Mouse (Mus musculus): ENCODE measurements around the gene 4931428F04Rik. TPM values are rescaled to one million over a fixed set of nuclear protein-coding genes. Genes with fewer than 3 reads are reported as not detected.

The 4931428F04Rik gene
- polyA plus RNA-seq, 1 experiment from 2014 or later, result 10.5 TPM

DNA sequence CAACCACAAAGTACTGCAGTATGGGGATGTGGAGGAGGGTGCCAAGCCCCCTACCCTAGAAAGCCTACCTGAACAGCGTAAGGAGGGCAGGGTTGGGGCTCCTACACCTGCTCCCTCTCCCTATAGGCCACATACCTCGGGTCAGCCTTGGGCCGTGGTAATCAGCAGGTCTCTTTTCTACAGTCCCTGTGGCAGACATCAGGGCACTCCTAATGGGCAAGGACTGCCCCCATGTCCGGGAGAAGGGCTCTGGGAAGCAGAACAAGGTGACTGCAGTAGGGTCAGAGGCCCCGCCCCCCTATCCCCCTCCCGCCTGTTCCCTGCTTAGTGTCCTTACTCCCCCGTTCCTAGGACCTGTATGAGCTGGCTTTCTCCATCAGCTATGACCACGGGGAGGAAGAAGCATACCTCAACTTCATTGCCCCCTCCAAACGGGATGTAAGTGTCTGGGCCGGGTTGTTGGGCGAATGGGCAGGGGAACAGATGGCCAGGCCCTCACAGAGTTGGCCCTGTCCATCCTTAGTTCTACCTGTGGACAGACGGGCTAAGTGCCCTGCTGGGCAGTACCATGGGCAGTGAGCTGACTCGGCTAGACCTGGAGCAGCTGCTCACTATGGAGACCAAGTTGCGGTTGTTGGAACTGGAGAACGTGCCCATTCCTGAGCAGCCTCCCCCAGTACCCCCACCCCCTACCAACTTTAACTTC, 19.6 kb upstream of the 4931428F04Rik start:
- no peak overlapping the region for H3K9ac ChIP-seq (replicated peaks; ENCODE audit: low read length)
- no peaks in the 10 kb centered on the region for H3K27me3 ChIP-seq (ENCODE audit: insufficient read depth, low read length)
- peaks cover 65% of the 10 kb centered on the region for H3K36me3 ChIP-seq (ENCODE audit: insufficient read depth, low read length)
- no peaks in the 10 kb centered on the region for H3K9me3 ChIP-seq (ENCODE audit: low read length)
- H3K4me3 ChIP-seq (ENCODE audit: low read length), result no peak overlapping the region
- no peak for ATAC-seq (ENCODE audit: low FRiP score, low TSS enrichment)
- WGBS, result 72% methylated on average over 15 of the region's 15 CpGs
- no peak overlapping the region for H3K4me2 ChIP-seq (replicated peaks; ENCODE audit: low read depth, low read length)
- no peak overlapping the region for H3K27ac ChIP-seq (ENCODE audit: low read length)
- peaks cover 23% of the 10 kb centered on the region for H3K4me1 ChIP-seq (ENCODE audit: insufficient read depth, low read length)

DNA sequence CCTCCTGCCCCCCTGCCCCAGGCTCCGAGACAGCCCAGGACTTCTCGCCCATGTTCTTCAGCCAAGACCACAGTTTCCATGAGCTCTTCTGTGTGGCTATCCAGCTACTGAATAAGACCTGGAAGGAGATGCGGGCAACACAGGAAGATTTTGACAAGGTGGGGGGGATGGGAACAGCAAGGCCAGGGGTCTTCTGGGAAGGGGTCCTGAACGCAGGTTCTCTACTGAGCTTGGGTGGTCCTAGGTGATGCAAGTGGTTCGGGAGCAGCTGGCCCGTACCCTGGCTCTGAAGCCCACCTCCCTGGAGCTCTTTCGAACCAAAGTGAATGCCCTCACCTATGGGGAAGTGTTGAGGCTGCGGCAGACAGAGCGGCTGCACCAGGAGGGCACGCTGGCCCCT, 18.8 kb upstream of the 4931428F04Rik start:
- WGBS, result 96% methylated on average over 10 of the region's 10 CpGs
- no peak overlapping the region for H3K27ac ChIP-seq (ENCODE audit: low read length)
- H3K36me3 ChIP-seq (ENCODE audit: insufficient read depth, low read length), result peaks cover 64% of the 10 kb centered on the region
- peaks cover 24% of the 10 kb centered on the region for H3K4me1 ChIP-seq (ENCODE audit: insufficient read depth, low read length)
- no peak for ATAC-seq (ENCODE audit: low FRiP score, low TSS enrichment)
- H3K9me3 ChIP-seq (ENCODE audit: low read length), result no peaks in the 10 kb centered on the region
- no peak overlapping the region for H3K4me2 ChIP-seq (replicated peaks; ENCODE audit: low read depth, low read length)
- H3K4me3 ChIP-seq (ENCODE audit: low read length), result no peak overlapping the region
- no peak overlapping the region for H3K9ac ChIP-seq (replicated peaks; ENCODE audit: low read length)
- H3K27me3 ChIP-seq (ENCODE audit: insufficient read depth, low read length), result no peaks in the 10 kb centered on the region

DNA sequence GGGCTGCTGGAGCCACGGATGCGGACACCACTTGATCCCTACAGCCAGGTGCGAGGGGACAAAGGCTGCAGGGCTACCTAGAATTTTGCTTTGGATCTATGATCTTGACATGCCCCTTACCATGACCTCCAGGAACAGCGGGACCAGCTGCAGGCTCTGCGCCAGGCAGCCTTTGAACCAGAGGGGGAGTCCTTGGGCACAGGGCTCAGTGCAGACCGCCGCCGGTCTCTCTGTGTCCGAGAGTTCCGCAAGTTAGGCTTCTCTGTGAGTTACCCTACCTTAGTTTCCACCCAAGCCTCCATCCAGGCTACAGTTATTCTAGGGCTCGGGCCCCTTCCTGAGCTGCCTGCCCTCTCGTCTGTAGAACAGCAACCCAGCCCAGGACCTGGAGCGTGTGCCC, 18.0 kb upstream of the 4931428F04Rik start:
- Histone ChIP-seq H3K36me3 (ENCODE audit: insufficient read depth, low read length) (peaks cover 62% of the 10 kb centered on the region), H3K4me2 (replicated peaks; ENCODE audit: low read depth, low read length) (no peak overlapping the region), H3K27me3 (ENCODE audit: insufficient read depth, low read length) (no peaks in the 10 kb centered on the region), H3K9ac (replicated peaks; ENCODE audit: low read length) (no peak overlapping the region), H3K4me1 (ENCODE audit: insufficient read depth, low read length) (peaks cover 24% of the 10 kb centered on the region), H3K27ac (ENCODE audit: low read length) (no peak overlapping the region), H3K9me3 (ENCODE audit: low read length) (no peaks in the 10 kb centered on the region), H3K4me3 (ENCODE audit: low read length) (no peak overlapping the region)
- WGBS, result 94% methylated on average over 13 of the region's 13 CpGs
- no peak for ATAC-seq (ENCODE audit: low FRiP score, low TSS enrichment)

DNA sequence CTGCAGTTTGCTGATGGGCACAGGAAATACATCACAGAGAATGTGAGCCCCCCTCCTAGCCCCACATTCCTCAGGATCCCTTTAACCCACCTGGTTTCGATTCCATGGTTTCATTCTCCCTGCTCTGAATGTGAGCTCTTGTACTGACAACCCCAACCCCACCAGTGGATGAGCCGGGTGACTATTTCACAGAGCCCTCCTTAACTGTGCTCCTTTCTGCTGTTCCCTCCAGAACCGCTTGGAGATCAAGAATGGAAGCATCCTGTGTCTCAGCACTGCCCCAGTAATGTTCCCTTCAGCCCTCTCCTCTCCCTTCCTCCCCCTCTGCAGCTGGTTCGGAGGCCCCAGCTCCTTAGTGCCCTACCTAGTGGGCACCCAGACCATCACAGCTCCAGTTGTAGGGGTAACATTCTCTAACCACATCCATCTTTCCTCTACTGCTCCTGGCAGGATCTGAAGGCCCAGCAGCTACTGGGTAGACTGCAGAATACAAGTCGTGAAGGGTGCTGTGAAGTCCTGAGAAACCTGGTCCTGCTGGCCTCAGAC, 16.6 kb upstream of the 4931428F04Rik start:
- H3K9ac ChIP-seq (replicated peaks; ENCODE audit: low read length), result peak overlapping the region; percentile 65
- 52% methylated on average over 5 of the region's 5 CpGs for WGBS
- ATAC-seq (ENCODE audit: low FRiP score, low TSS enrichment), result peak; percentile 28
- H3K4me2 ChIP-seq (replicated peaks; ENCODE audit: low read depth, low read length), result peak overlapping the region; percentile 63
- no peaks in the 10 kb centered on the region for H3K27me3 ChIP-seq (ENCODE audit: insufficient read depth, low read length)
- H3K4me3 ChIP-seq (ENCODE audit: low read length), result peak overlapping the region; percentile 44
- peaks cover 66% of the 10 kb centered on the region for H3K36me3 ChIP-seq (ENCODE audit: insufficient read depth, low read length)
- peaks cover 24% of the 10 kb centered on the region for H3K4me1 ChIP-seq (ENCODE audit: insufficient read depth, low read length)
- H3K9me3 ChIP-seq (ENCODE audit: low read length), result no peaks in the 10 kb centered on the region
- H3K27ac ChIP-seq (ENCODE audit: low read length), result peak overlapping the region; percentile 32; the same call in 1 of the 2 replicates

DNA sequence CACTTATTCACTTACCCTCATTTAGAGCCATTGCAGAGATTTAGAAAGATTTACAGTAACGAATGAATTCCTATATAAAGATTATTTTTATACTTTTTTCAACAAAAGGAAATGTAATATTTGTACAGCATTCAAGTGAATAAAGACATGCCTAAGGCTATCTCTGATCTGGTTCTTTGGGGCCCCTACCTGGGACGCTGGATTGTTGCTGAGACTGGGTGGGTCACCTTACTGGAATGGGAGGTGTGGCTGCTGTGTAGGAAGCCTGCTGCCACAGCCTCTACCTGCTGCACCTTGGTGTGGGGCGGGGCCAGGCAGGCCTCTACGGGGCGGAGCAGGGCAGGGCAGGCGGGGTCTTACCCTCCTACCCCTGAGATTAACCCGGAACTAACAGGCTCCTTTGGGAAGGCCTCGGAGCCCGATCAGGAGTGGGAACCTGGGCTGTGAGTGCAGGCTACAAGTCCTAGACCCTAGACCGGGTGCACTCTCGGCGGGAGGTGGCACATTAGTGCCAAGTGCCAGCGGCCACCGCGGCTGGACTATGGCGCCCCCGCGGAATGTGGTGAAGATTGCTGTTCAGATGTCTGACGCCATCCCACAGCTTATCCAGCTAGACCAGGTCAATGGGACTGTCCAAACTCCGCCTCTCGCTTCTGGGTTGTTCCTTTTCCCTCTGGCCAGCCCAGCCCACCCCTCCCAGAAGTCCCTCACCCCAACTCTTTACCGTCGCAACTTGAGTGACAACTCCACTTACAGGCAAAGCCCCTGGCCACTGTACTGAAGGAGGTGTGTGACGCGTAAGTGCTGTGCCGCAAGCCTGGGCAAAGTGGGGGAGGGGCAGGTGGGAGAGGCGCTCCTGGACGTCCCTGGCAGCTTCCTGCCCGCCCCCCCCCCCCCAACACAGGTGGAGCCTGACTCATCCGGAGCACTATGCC, 15.8 kb upstream of the 4931428F04Rik start, which contains the start of gene Elmo3:
Gene Elmo3, plus strand, starts transcription at position 391 of the 935 bp plus-strand sequence.
- Histone ChIP-seq H3K27ac (ENCODE audit: low read length) (peak within 1 kb of the TSS; percentile 82), H3K9me3 (ENCODE audit: low read length) (no peaks in the 10 kb centered on the region), H3K4me1 (ENCODE audit: insufficient read depth, low read length) (peaks cover 24% of the 10 kb centered on the region), H3K36me3 (ENCODE audit: insufficient read depth, low read length) (peaks cover 72% of the 10 kb centered on the region), H3K9ac (replicated peaks; ENCODE audit: low read length) (peak within 1 kb of the TSS; percentile 65), H3K4me2 (replicated peaks; ENCODE audit: low read depth, low read length) (peak within 1 kb of the TSS; percentile 63), H3K27me3 (ENCODE audit: insufficient read depth, low read length) (no peaks in the 10 kb centered on the region), H3K4me3 (ENCODE audit: low read length) (peak within 1 kb of the TSS; percentile 44)
- peak; percentile 94 for ATAC-seq (ENCODE audit: low FRiP score, low TSS enrichment)
- 4% methylated on average over 29 of the region's 30 CpGs for WGBS

DNA sequence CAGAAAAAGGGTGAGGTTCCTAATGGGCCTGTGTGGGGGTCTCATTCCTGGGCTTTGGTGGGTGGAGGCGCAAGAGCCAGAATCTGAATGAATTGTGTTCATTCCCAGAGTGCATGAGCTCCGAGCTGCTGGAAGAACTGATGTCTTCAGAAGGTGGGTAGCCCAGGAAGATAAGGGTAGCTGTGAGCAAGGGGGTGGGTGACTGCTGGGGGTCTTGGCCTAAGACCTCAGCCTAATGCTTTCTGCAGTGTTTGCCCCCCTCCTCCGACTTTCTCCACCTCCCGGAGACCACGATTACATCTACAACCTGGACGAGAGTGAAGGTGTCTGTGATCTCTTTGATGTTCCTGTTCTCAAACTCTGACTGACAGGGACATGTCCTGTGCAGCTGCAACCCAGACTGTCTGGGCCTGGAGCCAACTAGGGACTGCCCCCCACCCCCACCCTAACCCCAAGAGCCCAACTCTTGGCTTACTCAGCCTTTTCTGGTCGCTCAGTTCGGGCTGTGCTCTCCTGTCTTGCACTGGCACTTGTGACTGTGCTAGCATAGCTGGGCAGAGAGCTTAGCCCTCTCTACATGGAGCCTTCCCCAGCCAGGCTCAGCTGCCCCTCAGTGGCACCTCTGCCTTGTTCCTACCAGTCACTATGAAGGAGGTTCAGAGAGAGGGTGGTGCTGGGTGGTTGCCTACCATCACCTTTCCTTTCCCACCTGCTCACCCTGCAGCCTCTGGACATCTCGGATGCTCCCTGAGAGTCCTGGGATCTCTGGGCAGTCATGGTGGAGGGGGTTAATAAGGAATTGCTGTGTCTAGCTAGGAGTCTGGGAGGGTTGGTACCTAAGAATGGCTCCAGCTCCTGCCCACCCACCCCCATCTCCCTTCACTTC, 14.9 kb upstream of the 4931428F04Rik start:
- no peak for ATAC-seq (ENCODE audit: low FRiP score, low TSS enrichment)
- H3K9me3 ChIP-seq (ENCODE audit: low read length), result no peaks in the 10 kb centered on the region
- no peak overlapping the region for H3K4me2 ChIP-seq (replicated peaks; ENCODE audit: low read depth, low read length)
- no peaks in the 10 kb centered on the region for H3K27me3 ChIP-seq (ENCODE audit: insufficient read depth, low read length)
- H3K4me3 ChIP-seq (ENCODE audit: low read length), result no peak overlapping the region
- peaks cover 24% of the 10 kb centered on the region for H3K4me1 ChIP-seq (ENCODE audit: insufficient read depth, low read length)
- no peak overlapping the region for H3K9ac ChIP-seq (replicated peaks; ENCODE audit: low read length)
- peaks cover 77% of the 10 kb centered on the region for H3K36me3 ChIP-seq (ENCODE audit: insufficient read depth, low read length)
- 64% methylated on average over 9 of the region's 9 CpGs for WGBS
- H3K27ac ChIP-seq (ENCODE audit: low read length), result peak overlapping the region; percentile 55

DNA sequence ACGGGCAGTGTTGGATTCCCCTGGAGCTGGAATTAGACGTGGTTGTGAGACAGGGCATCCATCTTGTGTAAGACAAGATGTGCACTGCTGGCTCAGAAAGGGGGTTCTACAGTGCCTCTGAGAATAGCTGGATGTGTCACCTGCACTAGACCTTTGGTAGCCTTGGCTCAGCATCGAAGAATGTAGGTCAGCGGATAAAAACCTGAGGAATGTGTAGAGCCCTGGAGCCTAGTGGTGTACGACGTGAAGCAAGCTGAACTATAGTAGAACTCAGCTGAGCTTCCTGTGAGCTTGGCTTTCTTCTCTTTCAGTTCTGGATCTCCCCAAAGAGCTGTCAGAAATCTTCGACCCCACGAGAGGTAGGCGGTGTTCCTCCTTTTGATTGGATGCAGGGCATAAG, 14.2 kb upstream of the 4931428F04Rik start:
- Histone ChIP-seq H3K4me2 (replicated peaks; ENCODE audit: low read depth, low read length) (no peak overlapping the region), H3K9ac (replicated peaks; ENCODE audit: low read length) (no peak overlapping the region), H3K36me3 (ENCODE audit: insufficient read depth, low read length) (peaks cover 74% of the 10 kb centered on the region), H3K27me3 (ENCODE audit: insufficient read depth, low read length) (no peaks in the 10 kb centered on the region), H3K9me3 (ENCODE audit: low read length) (no peaks in the 10 kb centered on the region), H3K4me3 (ENCODE audit: low read length) (no peak overlapping the region), H3K27ac (ENCODE audit: low read length) (no peak overlapping the region), H3K4me1 (ENCODE audit: insufficient read depth, low read length) (peaks cover 27% of the 10 kb centered on the region)
- WGBS, result 80% methylated on average over 9 of the region's 9 CpGs
- no peak for ATAC-seq (ENCODE audit: low FRiP score, low TSS enrichment)

DNA sequence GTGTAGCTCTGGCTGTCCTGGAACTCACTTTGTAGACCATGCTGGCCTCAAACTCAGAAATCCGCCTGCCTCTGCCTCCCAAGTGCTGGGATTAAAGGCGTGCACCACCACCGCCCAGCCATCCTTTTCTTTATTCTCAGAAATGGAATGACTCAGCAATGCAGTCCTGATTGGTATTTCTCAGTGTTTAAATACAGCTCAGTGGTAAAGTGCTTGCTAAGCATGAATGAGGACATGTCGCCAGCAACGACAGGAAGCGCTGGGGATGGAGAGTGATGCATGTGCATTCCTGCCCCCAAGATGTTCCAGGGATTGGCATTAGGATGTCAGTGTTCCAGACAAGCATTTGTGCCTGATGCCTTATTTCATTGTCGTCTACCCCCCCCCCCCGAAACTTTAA, 13.7 kb upstream of the 4931428F04Rik start:
- ATAC-seq (ENCODE audit: low FRiP score, low TSS enrichment), result no peak
- peaks cover 32% of the 10 kb centered on the region for H3K4me1 ChIP-seq (ENCODE audit: insufficient read depth, low read length)
- 86% methylated on average over 8 of the region's 8 CpGs for WGBS
- H3K4me2 ChIP-seq (replicated peaks; ENCODE audit: low read depth, low read length), result no peak overlapping the region
- no peaks in the 10 kb centered on the region for H3K27me3 ChIP-seq (ENCODE audit: insufficient read depth, low read length)
- H3K36me3 ChIP-seq (ENCODE audit: insufficient read depth, low read length), result peaks cover 71% of the 10 kb centered on the region
- H3K4me3 ChIP-seq (ENCODE audit: low read length), result no peak overlapping the region
- no peak overlapping the region for H3K27ac ChIP-seq (ENCODE audit: low read length)
- H3K9ac ChIP-seq (replicated peaks; ENCODE audit: low read length), result no peak overlapping the region
- no peaks in the 10 kb centered on the region for H3K9me3 ChIP-seq (ENCODE audit: low read length)

DNA sequence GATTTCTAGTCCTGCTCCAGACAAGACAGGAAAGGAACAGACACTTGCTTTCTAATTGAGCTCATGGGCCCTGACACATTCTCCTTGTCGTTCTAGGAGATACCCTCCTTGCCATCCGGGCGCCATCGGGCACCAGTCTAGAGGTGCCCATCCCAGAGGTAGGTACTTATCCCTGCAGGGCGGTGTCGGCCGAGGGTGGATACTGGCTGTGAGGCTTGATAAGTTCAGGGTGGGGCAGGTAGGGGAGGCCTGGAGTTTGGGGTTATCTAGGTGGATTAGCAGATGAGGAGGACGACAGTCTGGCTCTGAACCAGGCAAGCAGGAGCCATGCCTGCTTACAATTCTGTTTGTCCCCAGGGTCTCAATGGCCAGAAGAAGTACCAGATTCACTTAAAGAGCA, 10.3 kb upstream of the 4931428F04Rik start:
- WGBS, result 95% methylated on average over 8 of the region's 8 CpGs
- Histone ChIP-seq H3K4me3 (ENCODE audit: low read length) (no peak overlapping the region), H3K9me3 (ENCODE audit: low read length) (no peaks in the 10 kb centered on the region), H3K36me3 (ENCODE audit: insufficient read depth, low read length) (peaks cover 51% of the 10 kb centered on the region), H3K27ac (ENCODE audit: low read length) (no peak overlapping the region), H3K4me2 (replicated peaks; ENCODE audit: low read depth, low read length) (no peak overlapping the region), H3K27me3 (ENCODE audit: insufficient read depth, low read length) (no peaks in the 10 kb centered on the region), H3K4me1 (ENCODE audit: insufficient read depth, low read length) (peaks cover 27% of the 10 kb centered on the region), H3K9ac (replicated peaks; ENCODE audit: low read length) (no peak overlapping the region)
- ATAC-seq (ENCODE audit: low FRiP score, low TSS enrichment), result no peak

All from kidney, embryonic 16.5 days (tissue).